Mouse (Mus musculus) stomach, postnatal 0 days (tissue): Measurements from ENCODE around the gene Mad2l1bp. TPM values are rescaled to one million over a fixed set of nuclear protein-coding genes. Genes with fewer than 3 reads are reported as not detected.

Experiments used
- ATAC-seq: fragments of 200-750 bp; cut with Nextera tagmentation; 2 replicates; pipeline ENCODE4 v1.8.0; 2017; ENCODE audit not compliant: low FRiP score, low TSS enrichment
- DNase-seq: peaks from one replicate; pipeline ENCODE4 v3.0.0-alpha.2; 2016; ENCODE audit warnings: low spot score
- H3K27ac ChIP-seq: fragments of 300-500 bp; sonication (generic); replicated peaks from 2 replicates; pipeline ENCODE4 v1.5.1; 2014; ENCODE audit warnings: mild to moderate bottlenecking, control low read depth
- H3K27me3 ChIP-seq: fragments of 300-500 bp; sonication (generic); 2 replicates; pipeline ENCODE4 v1.6.1; 2014; ENCODE audit warnings: low read length; ENCODE audit not compliant: control insufficient read depth, insufficient read depth
- H3K36me3 ChIP-seq: fragments of 300-500 bp; sonication (generic); 2 replicates; pipeline ENCODE4 v1.6.1; 2014; ENCODE audit warnings: low read length, mixed read lengths; ENCODE audit not compliant: control insufficient read depth, insufficient read depth
- H3K4me1 ChIP-seq: fragments of 300-500 bp; sonication (generic); replicated peaks from 2 replicates; pipeline ENCODE4 v1.6.1; 2014; ENCODE audit warnings: antibody characterized with exemption; ENCODE audit not compliant: control insufficient read depth, insufficient read depth
- H3K4me2 ChIP-seq: fragments of 300-500 bp; sonication (generic); replicated peaks from 2 replicates; pipeline ENCODE4 v1.6.1; 2014; ENCODE audit warnings: low read depth, mild to moderate bottlenecking, control low read depth, moderate library complexity
- H3K4me3 ChIP-seq: fragments of 300-500 bp; sonication (generic); 2 replicates; pipeline ENCODE4 v1.5.1; 2014; ENCODE audit warnings: low read depth, low read length, control low read depth
- H3K9ac ChIP-seq: fragments of 300-500 bp; sonication (generic); 2 replicates; pipeline ENCODE4 v1.6.1; 2014; ENCODE audit warnings: mild to moderate bottlenecking, low read length, control low read depth, mixed read lengths
- H3K9me3 ChIP-seq: fragments of 300-500 bp; sonication (generic); 2 replicates; pipeline ENCODE4 v1.6.1; 2016; ENCODE audit warnings: low read length; ENCODE audit not compliant: control insufficient read depth
- CTCF ChIP-seq: IDR thresholded peaks from 2 replicates; pipeline ENCODE4 v1.5.1; 2016; ENCODE audit warnings: antibody characterized with exemption, low read depth, mild to moderate bottlenecking, moderate library complexity
- EP300 ChIP-seq: optimal IDR thresholded peaks from 2 replicates; pipeline ENCODE3; 2016; ENCODE audit warnings: antibody characterized with exemption
- WGBS: fragments of 180-500 bp; shearing (Covaris S2); extraction: QIAGEN DNeasy Blood & Tissue Kit; methylation state at CpG from one replicate; pipeline ENCODE4 v1.1.7; 2014; 5-methylcytosine and 5-hydroxymethylcytosine counted together
- polyA plus RNA-seq: library from polyadenylated mRNA; unstranded; fragments of >200 nt; fragmentation: Nextera tagmentation; extraction: Ambion mirVana; gene quantifications from 2 replicates; pipeline ENCODE4 v1.2.1, GENCODE M21; 2015

Gene Mad2l1bp
- polyA plus RNA-seq, 1 experiment from 2014 or later, result 35.5 TPM

GRCm38 (mm10) chr17:46102608-46103159 lies 50.7 kb downstream of the Mad2l1bp start:
- Histone ChIP-seq H3K27ac (no peak overlapping the region), H3K36me3 (no peaks in the 10 kb centered on the region), H3K27me3 (no peaks in the 10 kb centered on the region), H3K4me2 (no peak overlapping the region), H3K9ac (no peak overlapping the region), H3K9me3 (no peaks in the 10 kb centered on the region), H3K4me3 (no peak overlapping the region), H3K4me1 (no peaks in the 10 kb centered on the region)
- TF ChIP-seq CTCF (peak; percentile 32), EP300 (no peak)
- ATAC-seq, result no peak
- WGBS, result 52% methylated on average over 8 of the region's 8 CpGs
- DNase-seq, result no peak

GRCm38 (mm10) chr17:46101906-46102305 lies 51.4 kb downstream of the Mad2l1bp start:
- H3K27ac ChIP-seq, result no peak overlapping the region
- TF ChIP-seq EP300 (no peak), CTCF (no peak)
- WGBS, result 62% methylated on average over 9 of the region's 9 CpGs
- H3K9ac ChIP-seq, result no peak overlapping the region
- no peak overlapping the region for H3K4me3 ChIP-seq
- no peaks in the 10 kb centered on the region for H3K36me3 ChIP-seq
- H3K4me1 ChIP-seq, result no peaks in the 10 kb centered on the region
- no peak overlapping the region for H3K4me2 ChIP-seq
- no peaks in the 10 kb centered on the region for H3K9me3 ChIP-seq
- ATAC-seq (no peak), DNase-seq (no peak)
- no peaks in the 10 kb centered on the region for H3K27me3 ChIP-seq

GRCm38 (mm10) chr17:46098525-46098924 lies 54.8 kb downstream of the Mad2l1bp start:
- Histone ChIP-seq H3K9me3 (no peaks in the 10 kb centered on the region), H3K27me3 (no peaks in the 10 kb centered on the region), H3K4me1 (no peaks in the 10 kb centered on the region), H3K4me2 (no peak overlapping the region), H3K36me3 (no peaks in the 10 kb centered on the region), H3K4me3 (no peak overlapping the region), H3K27ac (peak overlapping the region; percentile 25; the same call in 1 of the 2 replicates), H3K9ac (0 out of 2 replicates have a peak overlapping the region, but pooled peaks have one; percentile 18)
- peak; percentile 31 for DNase-seq
- ATAC-seq, result peak; percentile 80
- TF ChIP-seq EP300 (no peak), CTCF (no peak)
- WGBS, result 17% methylated on average over 8 of the region's 8 CpGs

Other genes starting within 250 kb of the Mad2l1bp start
- 2.4 and 3.1 TPM in 2 replicates for gene Vegfa, start 121.2 kb downstream of the Mad2l1bp start, polyA plus RNA-seq
- gene Mrps18a, start 42.6 kb downstream of the Mad2l1bp start, polyA plus RNA-seq, result 94.9 and 99.0 TPM in 2 replicates
- 13.1 and 13.6 TPM in 2 replicates for gene Rsph9, start 9.3 kb downstream of the Mad2l1bp start, polyA plus RNA-seq
- 21.2 and 21.6 TPM in 2 replicates for gene Gtpbp2, start 7.5 kb upstream of the Mad2l1bp start, polyA plus RNA-seq
- gene Polh, start 49.1 kb upstream of the Mad2l1bp start, polyA plus RNA-seq, result 7.5 and 8.0 TPM in 2 replicates
- gene Xpo5, start 49.2 kb upstream of the Mad2l1bp start, polyA plus RNA-seq, result 11.5 and 12.2 TPM in 2 replicates
- 47.7 and 48.0 TPM in 2 replicates for gene Polr1c, start 94.5 kb upstream of the Mad2l1bp start, polyA plus RNA-seq
- 119 and 125 TPM in 2 replicates for gene Yipf3, start 94.5 kb upstream of the Mad2l1bp start, polyA plus RNA-seq
- gene Lrrc73, start 100.0 kb upstream of the Mad2l1bp start, polyA plus RNA-seq, result 0.73 and 0.79 TPM in 2 replicates
- 13.5 and 17.7 TPM in 2 replicates for gene Tjap1, start 129.5 kb upstream of the Mad2l1bp start, polyA plus RNA-seq
- gene Dlk2, start 143.9 kb upstream of the Mad2l1bp start, polyA plus RNA-seq, result 8.9 and 10.8 TPM in 2 replicates
- 3.5 and 4.3 TPM in 2 replicates for gene Abcc10, start 174.8 kb upstream of the Mad2l1bp start, polyA plus RNA-seq
- gene Zfp318, start 230.2 kb upstream of the Mad2l1bp start, polyA plus RNA-seq, result 2.9 and 3.5 TPM in 2 replicates